Mouse (Mus musculus): ENCODE measurements around the gene Setd2. TPM values are rescaled to one million over a fixed set of nuclear protein-coding genes. Genes with fewer than 3 reads are reported as not detected.

Setd2 gene
- polyA plus RNA-seq, 1 experiment, result 12.0 TPM

GRCm38 (mm10) chr9:110662844-110663243, 130.4 kb downstream of the Setd2 start:
- TF ChIP-seq MYOG (IDR thresholded peaks at IDR 0.05; ENCODE audit: control insufficient read depth, extremely low read depth, insufficient read length), result no peak
- peaks cover 58% of the 10 kb centered on the region for H3K79me3 ChIP-seq (ENCODE audit: low read depth)
- H3ac ChIP-seq (ENCODE audit: control insufficient read depth, insufficient read length, low read depth), result no peak overlapping the region
- no peak overlapping the region for H3K4me3 ChIP-seq (ENCODE audit: insufficient read depth, poor library complexity, severe bottlenecking)
- peaks cover 10% of the 10 kb centered on the region for H3K36me3 ChIP-seq (ENCODE audit: control insufficient read depth, insufficient read depth)
- H3K27me3 ChIP-seq (ENCODE audit: control insufficient read depth, insufficient read depth, insufficient read length), result no peaks in the 10 kb centered on the region
- H3K79me2 ChIP-seq (ENCODE audit: control insufficient read depth, insufficient read depth), result peaks cover 99% of the 10 kb centered on the region

DNA sequence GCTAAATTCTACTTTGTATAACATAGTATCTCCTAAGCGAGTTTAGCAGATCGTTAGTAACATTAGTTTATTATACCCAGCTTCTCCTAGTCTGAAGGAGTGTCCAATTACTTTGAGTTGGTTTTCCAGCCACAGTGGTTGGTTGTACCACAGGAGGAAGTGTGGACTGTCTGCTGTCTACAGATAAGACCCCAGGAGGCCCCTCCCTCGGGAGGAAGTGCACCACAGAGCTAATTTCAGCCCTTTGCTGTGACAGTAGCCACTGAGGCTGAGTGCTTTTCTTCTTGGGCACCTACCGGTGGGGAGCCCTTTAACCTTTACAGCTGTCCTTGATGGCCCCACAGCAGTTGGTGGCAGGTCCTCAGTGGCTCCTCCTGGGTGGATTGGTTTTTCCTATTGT, 133.5 kb downstream of the Setd2 start:
- TF ChIP-seq MYOD1 (IDR thresholded peaks at IDR 0.05; ENCODE audit: control insufficient read depth, insufficient read length, low read depth), result no peak
- no peak for TF ChIP-seq FOSL1 (IDR thresholded peaks at IDR 0.05; ENCODE audit: insufficient read depth, low read length, poor library complexity, severe bottlenecking)
- no peak for TF ChIP-seq CEBPB (IDR thresholded peaks at IDR 0.05; ENCODE audit: low read depth)
- TF ChIP-seq MAX (IDR thresholded peaks at IDR 0.05), result no peak
- TF ChIP-seq CTCF (IDR thresholded peaks at IDR 0.05; ENCODE audit: control insufficient read depth, insufficient read depth, insufficient read length), result no peak
- TF ChIP-seq MYOG (IDR thresholded peaks at IDR 0.05; ENCODE audit: control insufficient read depth, extremely low read depth, insufficient read length), result no peak
- no peak for TF ChIP-seq USF1 (IDR thresholded peaks at IDR 0.05; ENCODE audit: low read depth)
- no peak overlapping the region for H3ac ChIP-seq (ENCODE audit: control insufficient read depth, insufficient read length, low read depth)
- H3K36me3 ChIP-seq (ENCODE audit: control insufficient read depth, insufficient read depth), result no peaks in the 10 kb centered on the region
- peaks cover 38% of the 10 kb centered on the region for H3K79me3 ChIP-seq (ENCODE audit: low read depth)
- H3K79me2 ChIP-seq (ENCODE audit: control insufficient read depth, insufficient read depth), result peaks cover 98% of the 10 kb centered on the region
- H3K27me3 ChIP-seq (ENCODE audit: control insufficient read depth, insufficient read depth, insufficient read length), result no peaks in the 10 kb centered on the region
- no peak overlapping the region for H3K4me3 ChIP-seq (ENCODE audit: insufficient read depth, poor library complexity, severe bottlenecking)

DNA sequence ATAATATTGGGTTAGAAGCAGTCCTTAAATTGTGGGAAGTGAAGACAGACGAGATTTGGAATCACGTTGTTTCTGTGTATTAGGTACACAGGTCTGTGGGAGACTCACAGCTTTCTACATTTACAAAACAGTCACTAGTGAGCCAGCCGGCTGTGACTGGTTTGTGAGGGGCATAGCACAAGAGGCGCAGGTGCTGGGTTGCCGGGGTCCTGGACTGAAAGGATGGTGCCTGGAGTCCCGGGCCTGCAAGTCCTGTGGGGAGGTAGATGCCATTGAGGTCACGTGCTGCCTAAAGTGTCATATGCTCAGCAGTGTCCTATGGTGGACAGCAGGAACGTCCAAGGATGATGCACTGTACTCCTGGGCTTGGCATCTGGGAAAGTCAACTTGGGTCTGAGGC, 134.0 kb downstream of the Setd2 start:
- Histone ChIP-seq H3K79me2 (ENCODE audit: control insufficient read depth, insufficient read depth) (peaks cover 98% of the 10 kb centered on the region), H3K79me3 (ENCODE audit: low read depth) (peaks cover 33% of the 10 kb centered on the region), H3ac (ENCODE audit: control insufficient read depth, insufficient read length, low read depth) (no peak overlapping the region), H3K36me3 (ENCODE audit: control insufficient read depth, insufficient read depth) (no peaks in the 10 kb centered on the region), H3K4me3 (ENCODE audit: insufficient read depth, poor library complexity, severe bottlenecking) (no peak overlapping the region), H3K27me3 (ENCODE audit: control insufficient read depth, insufficient read depth, insufficient read length) (no peaks in the 10 kb centered on the region)
- TF ChIP-seq CTCF (IDR thresholded peaks at IDR 0.05; ENCODE audit: control insufficient read depth, insufficient read depth, insufficient read length), result no peak
- no peak for TF ChIP-seq MYOG (IDR thresholded peaks at IDR 0.05; ENCODE audit: control insufficient read depth, extremely low read depth, insufficient read length)
- no peak for TF ChIP-seq FOSL1 (IDR thresholded peaks at IDR 0.05; ENCODE audit: insufficient read depth, low read length, poor library complexity, severe bottlenecking)
- no peak for TF ChIP-seq CEBPB (IDR thresholded peaks at IDR 0.05; ENCODE audit: low read depth)
- TF ChIP-seq USF1 (IDR thresholded peaks at IDR 0.05; ENCODE audit: low read depth), result no peak
- TF ChIP-seq MYOD1 (IDR thresholded peaks at IDR 0.05; ENCODE audit: control insufficient read depth, insufficient read length, low read depth), result no peak
- TF ChIP-seq MAX (IDR thresholded peaks at IDR 0.05), result no peak

DNA sequence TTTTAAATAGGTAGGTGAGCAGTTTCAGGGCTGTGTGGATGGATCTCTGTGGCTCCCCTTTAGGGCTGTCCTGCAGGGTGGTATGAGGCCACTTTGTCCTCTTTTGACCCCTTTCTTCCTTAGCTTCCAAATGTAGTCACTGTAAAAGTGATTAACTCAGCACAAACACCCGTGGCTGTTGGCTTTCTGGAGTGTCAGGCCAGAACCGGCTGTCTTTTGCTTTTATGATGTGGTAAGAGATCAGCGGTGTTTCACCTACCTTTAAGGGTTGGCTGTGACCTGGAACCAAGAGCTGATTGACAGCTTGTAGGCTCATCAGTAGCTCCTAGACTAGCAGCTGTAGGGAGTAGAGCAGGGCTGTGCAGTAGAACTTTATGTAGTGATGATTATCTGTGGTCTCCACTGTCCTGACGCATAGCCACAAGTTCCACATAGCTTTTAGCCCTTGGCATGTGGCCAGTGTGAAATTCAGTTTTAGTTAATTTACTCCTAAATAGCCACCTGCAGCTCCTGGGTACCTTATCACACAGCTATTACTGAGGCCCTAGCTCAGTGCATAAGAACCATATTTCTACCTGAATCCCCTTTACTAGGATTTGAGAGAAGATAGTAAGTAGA, 134.9 kb downstream of the Setd2 start:
- no peak overlapping the region for H3K4me3 ChIP-seq (ENCODE audit: insufficient read depth, poor library complexity, severe bottlenecking)
- TF ChIP-seq CEBPB (IDR thresholded peaks at IDR 0.05; ENCODE audit: low read depth) (no peak), MYOG (IDR thresholded peaks at IDR 0.05; ENCODE audit: control insufficient read depth, extremely low read depth, insufficient read length) (no peak), USF1 (IDR thresholded peaks at IDR 0.05; ENCODE audit: low read depth) (no peak), MYOD1 (IDR thresholded peaks at IDR 0.05; ENCODE audit: control insufficient read depth, insufficient read length, low read depth) (no peak), CTCF (IDR thresholded peaks at IDR 0.05; ENCODE audit: control insufficient read depth, insufficient read depth, insufficient read length) (no peak), FOSL1 (IDR thresholded peaks at IDR 0.05; ENCODE audit: insufficient read depth, low read length, poor library complexity, severe bottlenecking) (no peak), MAX (IDR thresholded peaks at IDR 0.05) (no peak)
- H3K27me3 ChIP-seq (ENCODE audit: control insufficient read depth, insufficient read depth, insufficient read length), result no peaks in the 10 kb centered on the region
- H3K79me3 ChIP-seq (ENCODE audit: low read depth), result peaks cover 30% of the 10 kb centered on the region
- H3K36me3 ChIP-seq (ENCODE audit: control insufficient read depth, insufficient read depth), result no peaks in the 10 kb centered on the region
- H3K79me2 ChIP-seq (ENCODE audit: control insufficient read depth, insufficient read depth), result peaks cover 97% of the 10 kb centered on the region
- H3ac ChIP-seq (ENCODE audit: control insufficient read depth, insufficient read length, low read depth), result no peak overlapping the region

Small RNA genes lying within 50 kb of the gene (microRNA-seq; reads per million reads assigned to microRNA genes)
- gene Mir8107 (ENCODE audit: borderline microRNAs expressed), result 0.12 reads per million

Other genes with a start within 250 kb of the Setd2 start
- gene Elp6, start 227.4 kb upstream of the Setd2 start, polyA plus RNA-seq (2012; fragmentation: generic; extraction: Trizol), result 26.0 TPM
- 57.4 TPM for gene Scap, start 199.3 kb upstream of the Setd2 start, polyA plus RNA-seq (2012; fragmentation: generic; extraction: Trizol)
- 32.4 TPM for gene Ptpn23, start 124.4 kb upstream of the Setd2 start, polyA plus RNA-seq (2012; fragmentation: generic; extraction: Trizol)
- gene Ngp, start 112.8 kb upstream of the Setd2 start, polyA plus RNA-seq (2012; fragmentation: generic; extraction: Trizol), result 0.02 TPM
- gene Klhl18, start 55.9 kb upstream of the Setd2 start, polyA plus RNA-seq (2012; fragmentation: generic; extraction: Trizol), result 10.6 TPM
- 0.09 TPM for gene Kif9, start 55.6 kb upstream of the Setd2 start, polyA plus RNA-seq (2012; fragmentation: generic; extraction: Trizol)
- gene Nradd, start 91.9 kb downstream of the Setd2 start, polyA plus RNA-seq (2012; fragmentation: generic; extraction: Trizol), result 87.7 TPM
- gene Nbeal2, start 121.6 kb downstream of the Setd2 start, polyA plus RNA-seq (2012; fragmentation: generic; extraction: Trizol), result 3.3 TPM
- 86.7 TPM for gene Ccdc12, start 123.9 kb downstream of the Setd2 start, polyA plus RNA-seq (2012; fragmentation: generic; extraction: Trizol)
- not detected for gene Myl3, start 209.3 kb downstream of the Setd2 start, polyA plus RNA-seq (2012; fragmentation: generic; extraction: Trizol)
- gene Pth1r, start 214.5 kb downstream of the Setd2 start, polyA plus RNA-seq (2012; fragmentation: generic; extraction: Trizol), result 0.12 TPM

Measured in C2C12 (cell line).